Mouse (Mus musculus) liver, embryonic 11.5 days (tissue): ENCODE results near the gene Lgi4. TPM values are rescaled to one million over a fixed set of nuclear protein-coding genes. Genes with fewer than 3 reads are reported as not detected.

Experiments used
- ATAC-seq: fragments of 200-750 bp; cut with Nextera tagmentation; replicated peaks from 2 replicates; pipeline ENCODE4 v1.8.0; 2017; ENCODE audit warnings: moderate number of reproducible peaks, mild to moderate bottlenecking, moderate TSS enrichment, moderate library complexity; ENCODE audit not compliant: low FRiP score
- DNase-seq: peaks from one replicate; pipeline ENCODE4 v3.0.0-alpha.2; 2017; ENCODE audit warnings: low spot score
- H3K27ac ChIP-seq: fragments of 300-500 bp; sonication (generic); 2 replicates; pipeline ENCODE4 v1.5.1; 2014; ENCODE audit warnings: mild to moderate bottlenecking, low read depth, low read length, control low read depth
- H3K27me3 ChIP-seq: fragments of 300-500 bp; sonication (generic); replicated peaks from 2 replicates; pipeline ENCODE4 v1.6.1; 2014; ENCODE audit warnings: low read length, mixed read lengths; ENCODE audit not compliant: control insufficient read depth, insufficient read depth
- H3K36me3 ChIP-seq: fragments of 300-500 bp; sonication (generic); 2 replicates; pipeline ENCODE4 v1.6.1; 2014; ENCODE audit warnings: mild to moderate bottlenecking, low read length, moderate library complexity, mixed read lengths; ENCODE audit not compliant: control insufficient read depth, insufficient read depth
- H3K4me1 ChIP-seq: fragments of 300-500 bp; sonication (generic); replicated peaks from 2 replicates; pipeline ENCODE4 v1.6.1; 2014; ENCODE audit warnings: low read length, mixed read lengths; ENCODE audit not compliant: control insufficient read depth, insufficient read depth
- H3K4me2 ChIP-seq: fragments of 300-500 bp; sonication (generic); 2 replicates; pipeline ENCODE4 v1.6.1; 2014; ENCODE audit warnings: mild to moderate bottlenecking, control low read depth, moderate library complexity
- H3K4me3 ChIP-seq: fragments of 300-500 bp; sonication (generic); 2 replicates; pipeline ENCODE4 v1.5.1; 2014; ENCODE audit warnings: low read depth, low read length, control low read depth
- H3K9ac ChIP-seq: fragments of 300-500 bp; sonication (generic); 2 replicates; pipeline ENCODE4 v1.6.1; 2014; ENCODE audit warnings: low read depth, low read length, control low read depth
- H3K9me3 ChIP-seq: fragments of 300-500 bp; sonication (generic); 2 replicates; pipeline ENCODE4 v1.6.1; 2016; ENCODE audit warnings: low read length, inconsistent platforms, mixed read lengths; ENCODE audit not compliant: control insufficient read depth
- WGBS: fragments of 180-500 bp; shearing (Covaris S2); extraction: QIAGEN DNeasy Blood & Tissue Kit; methylation state at CpG from one replicate; pipeline ENCODE4 v1.1.7; 2014; 5-methylcytosine and 5-hydroxymethylcytosine counted together
- polyA plus RNA-seq: library from polyadenylated mRNA; unstranded; fragments of >200 nt; fragmentation: Nextera tagmentation; extraction: Ambion mirVana; gene quantifications from 2 replicates; pipeline ENCODE4 v1.2.1, GENCODE M21; 2014

The Lgi4 gene
- polyA plus RNA-seq, 1 experiment from 2014 or later, result 0.45 TPM

DNA sequence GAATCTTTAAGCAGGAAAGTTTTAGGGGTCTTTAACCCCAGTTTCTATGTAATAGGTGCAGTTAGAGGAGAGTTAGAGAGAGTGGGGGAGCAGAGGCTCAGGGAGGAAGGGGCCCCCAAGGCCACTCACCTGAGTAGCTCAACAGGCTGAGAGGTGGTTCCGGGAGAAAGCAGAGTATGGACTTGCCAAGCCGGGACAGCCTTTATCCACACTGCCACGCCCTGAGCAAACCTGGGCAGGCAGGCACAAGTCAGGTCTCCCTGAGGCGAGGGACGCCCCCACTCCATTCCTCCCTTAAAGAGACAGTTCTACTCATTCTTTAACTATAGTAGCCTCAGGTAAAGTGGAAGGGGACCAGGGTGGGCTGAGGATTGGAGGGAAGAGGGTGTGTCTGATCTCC is 17.4 kb downstream of the Lgi4 start, which contains the start of gene Fxyd3:
TSS of gene Fxyd3 (minus strand) at position 213 of the 400 bp plus-strand sequence.
- ATAC-seq (no peak), DNase-seq (no peak)
- Histone ChIP-seq H3K4me2 (no peak within 1 kb of the TSS), H3K27ac (no peak within 1 kb of the TSS), H3K27me3 (no peaks in the 10 kb centered on the region; the same call in 1 of the 2 replicates), H3K36me3 (no peaks in the 10 kb centered on the region), H3K9me3 (no peaks in the 10 kb centered on the region), H3K4me3 (no peak within 1 kb of the TSS), H3K4me1 (no peaks in the 10 kb centered on the region), H3K9ac (no peak within 1 kb of the TSS)
- WGBS, result 38% methylated on average over 5 of the region's 5 CpGs

DNA sequence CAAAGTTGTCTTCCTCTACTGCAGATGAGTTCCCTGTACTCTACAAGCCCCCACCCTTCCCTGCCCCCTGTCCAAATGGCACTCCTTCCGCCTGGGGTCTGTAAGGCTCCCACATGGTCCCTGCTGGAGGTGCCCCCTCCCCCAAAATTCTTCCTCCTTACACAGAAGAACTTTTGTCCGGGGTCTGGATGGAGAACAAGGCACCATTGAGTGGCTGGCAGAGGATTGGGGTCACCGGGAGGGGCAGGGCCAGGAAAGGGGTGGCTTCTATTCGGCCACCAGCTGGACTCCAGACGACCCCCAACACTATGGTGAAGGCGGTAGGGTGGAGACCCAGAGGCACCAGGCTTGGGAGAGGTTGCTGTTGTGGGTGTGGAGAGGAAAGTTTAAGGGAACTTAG is 18.3 kb downstream of the Lgi4 start:
- DNase-seq (no peak), ATAC-seq (no peak)
- Histone ChIP-seq H3K4me2 (no peak overlapping the region), H3K27me3 (no peaks in the 10 kb centered on the region; the same call in 1 of the 2 replicates), H3K4me1 (no peaks in the 10 kb centered on the region), H3K9ac (no peak overlapping the region), H3K27ac (no peak overlapping the region), H3K9me3 (no peaks in the 10 kb centered on the region), H3K36me3 (no peaks in the 10 kb centered on the region), H3K4me3 (no peak overlapping the region)
- 71% methylated on average over 6 of the region's 6 CpGs for WGBS

DNA sequence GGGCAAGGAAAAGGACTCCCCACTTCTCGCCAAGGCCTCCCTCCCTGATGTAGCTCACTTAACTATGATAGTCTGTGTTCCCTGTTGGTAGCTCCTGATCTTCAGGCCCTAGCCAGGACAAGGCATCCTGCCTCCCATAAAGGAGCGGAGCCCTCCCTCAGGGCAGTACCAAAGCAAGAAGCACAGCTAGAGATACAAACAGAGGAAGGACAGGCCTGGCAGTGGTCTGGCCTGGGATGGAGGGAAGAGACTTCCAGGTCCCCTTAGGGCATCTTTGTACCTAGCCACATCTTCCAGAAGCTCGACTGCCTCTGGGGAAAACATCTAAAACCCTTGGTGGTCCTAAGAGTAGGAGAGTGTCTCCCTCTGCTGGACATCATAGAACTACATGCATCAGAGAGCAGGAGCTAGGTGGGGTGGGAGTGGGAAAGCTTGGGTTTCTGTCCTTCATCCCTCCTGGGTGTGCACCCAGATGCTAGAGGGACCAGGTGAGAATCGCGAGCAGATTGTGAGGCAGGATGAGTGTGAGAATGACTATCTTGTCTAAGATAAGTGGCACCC is 18.8 kb downstream of the Lgi4 start:
- Histone ChIP-seq H3K27ac (no peak overlapping the region), H3K4me1 (no peaks in the 10 kb centered on the region), H3K9ac (no peak overlapping the region), H3K36me3 (no peaks in the 10 kb centered on the region), H3K4me3 (no peak overlapping the region), H3K27me3 (no peaks in the 10 kb centered on the region; the same call in 1 of the 2 replicates), H3K9me3 (no peaks in the 10 kb centered on the region), H3K4me2 (no peak overlapping the region)
- ATAC-seq (no peak; the same call in 1 of the 2 replicates), DNase-seq (no peak)
- 37% methylated on average over 5 of the region's 5 CpGs for WGBS

DNA sequence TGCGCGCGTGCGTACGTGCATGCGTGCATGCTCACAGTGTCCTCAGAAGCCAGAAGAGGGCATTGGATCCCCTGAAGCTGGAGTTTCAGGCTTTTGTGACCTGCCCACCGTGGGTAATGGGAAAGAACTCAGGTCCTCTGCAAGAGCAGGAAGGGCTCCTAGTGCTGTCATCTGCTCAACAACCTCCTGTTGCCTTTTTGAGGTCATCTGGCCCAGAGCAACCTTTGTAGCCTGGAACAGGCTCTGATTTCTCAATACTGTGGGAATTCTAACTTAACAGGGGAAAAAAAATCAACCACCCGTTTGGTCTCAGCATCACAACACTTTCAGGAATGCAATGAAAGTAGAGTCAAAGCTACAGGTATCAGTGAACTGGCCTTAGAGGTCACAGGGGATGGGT is 20.5 kb downstream of the Lgi4 start:
- Histone ChIP-seq H3K36me3 (no peaks in the 10 kb centered on the region), H3K27ac (no peak overlapping the region), H3K9ac (no peak overlapping the region), H3K9me3 (no peaks in the 10 kb centered on the region), H3K4me2 (no peak overlapping the region), H3K4me3 (no peak overlapping the region), H3K4me1 (no peaks in the 10 kb centered on the region; the same call in 1 of the 2 replicates), H3K27me3 (no peaks in the 10 kb centered on the region)
- DNase-seq (no peak), ATAC-seq (no peak)
- WGBS, result 84% methylated on average over 8 of the region's 8 CpGs

DNA sequence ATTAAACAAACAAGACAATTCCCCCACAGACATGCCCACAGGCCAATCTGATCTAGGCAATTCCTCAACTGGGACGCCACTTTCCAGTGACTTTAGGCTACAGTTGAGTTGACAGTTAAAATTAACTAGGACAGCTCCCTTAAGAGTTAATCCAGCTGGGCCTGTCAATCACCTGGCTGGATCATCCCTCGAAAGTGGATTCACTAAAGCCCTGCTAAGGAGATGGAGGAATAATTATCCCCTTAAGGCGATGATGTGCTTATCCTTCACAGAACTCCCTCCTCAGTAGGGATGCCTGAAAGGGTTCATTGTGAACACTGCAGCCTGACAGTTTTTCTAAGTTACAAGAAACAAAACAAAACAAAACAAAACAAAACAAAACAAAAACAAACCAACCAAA is 21.5 kb downstream of the Lgi4 start:
- no peaks in the 10 kb centered on the region for H3K27me3 ChIP-seq
- no peaks in the 10 kb centered on the region for H3K9me3 ChIP-seq
- no peak overlapping the region for H3K4me2 ChIP-seq
- no peak overlapping the region for H3K9ac ChIP-seq
- H3K27ac ChIP-seq, result no peak overlapping the region
- ATAC-seq, result no peak
- no peak overlapping the region for H3K4me3 ChIP-seq
- peaks cover 4% of the 10 kb centered on the region; the same call in 1 of the 2 replicates for H3K4me1 ChIP-seq
- DNase-seq, result no peak
- no peaks in the 10 kb centered on the region for H3K36me3 ChIP-seq
- WGBS, result 68% methylated on average over 3 of the region's 3 CpGs

DNA sequence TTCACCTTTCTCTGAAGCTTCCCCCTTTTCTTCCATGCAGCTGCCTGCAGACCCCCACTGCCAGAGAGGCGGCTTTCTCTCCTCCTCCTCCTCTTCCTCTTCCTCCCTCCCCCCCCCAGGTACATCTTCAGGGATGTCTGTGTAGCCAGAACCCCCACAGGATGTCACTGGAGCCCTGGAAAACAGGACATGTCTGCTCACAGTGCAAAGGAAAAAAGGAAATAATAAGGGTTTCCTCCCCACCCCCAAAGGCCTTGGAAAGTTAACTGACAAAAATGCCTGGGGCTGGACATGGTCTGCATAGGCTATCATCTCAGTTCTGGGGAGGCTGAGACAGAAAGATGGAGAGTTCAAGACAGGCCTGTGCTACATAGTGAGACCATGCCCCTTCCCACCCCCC is 22.0 kb downstream of the Lgi4 start:
- no peak overlapping the region for H3K27ac ChIP-seq
- H3K36me3 ChIP-seq, result no peaks in the 10 kb centered on the region
- no peak for ATAC-seq
- H3K4me1 ChIP-seq, result peaks cover 4% of the 10 kb centered on the region; the same call in 1 of the 2 replicates
- H3K4me3 ChIP-seq, result no peak overlapping the region
- H3K9ac ChIP-seq, result no peak overlapping the region
- DNase-seq, result no peak
- H3K9me3 ChIP-seq, result no peaks in the 10 kb centered on the region
- 46% methylated on average over 1 of the region's 1 CpGs for WGBS
- no peak overlapping the region for H3K4me2 ChIP-seq
- H3K27me3 ChIP-seq, result no peaks in the 10 kb centered on the region

DNA sequence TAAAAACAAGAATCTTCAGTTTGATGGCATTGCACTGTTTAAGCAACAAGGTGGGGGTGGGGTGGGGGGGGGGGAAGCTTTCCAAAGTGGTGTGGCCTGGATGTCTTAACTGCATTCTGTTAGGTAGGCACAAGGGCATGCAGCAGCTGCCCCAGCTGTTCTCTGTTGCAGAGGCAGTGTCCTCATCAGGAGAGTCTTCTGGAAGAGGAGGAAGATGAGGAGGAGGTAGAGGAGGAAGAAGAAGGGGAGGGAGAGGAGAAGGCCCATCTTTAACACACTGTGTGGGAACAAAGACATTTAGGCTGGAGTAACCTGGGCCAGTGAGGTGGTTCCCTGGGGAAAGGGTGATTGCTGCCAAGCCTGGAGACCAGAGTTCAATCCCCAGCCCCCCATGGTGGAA is 23.0 kb downstream of the Lgi4 start:
- H3K4me3 ChIP-seq, result no peak overlapping the region
- no peak for DNase-seq
- ATAC-seq, result no peak

DNA sequence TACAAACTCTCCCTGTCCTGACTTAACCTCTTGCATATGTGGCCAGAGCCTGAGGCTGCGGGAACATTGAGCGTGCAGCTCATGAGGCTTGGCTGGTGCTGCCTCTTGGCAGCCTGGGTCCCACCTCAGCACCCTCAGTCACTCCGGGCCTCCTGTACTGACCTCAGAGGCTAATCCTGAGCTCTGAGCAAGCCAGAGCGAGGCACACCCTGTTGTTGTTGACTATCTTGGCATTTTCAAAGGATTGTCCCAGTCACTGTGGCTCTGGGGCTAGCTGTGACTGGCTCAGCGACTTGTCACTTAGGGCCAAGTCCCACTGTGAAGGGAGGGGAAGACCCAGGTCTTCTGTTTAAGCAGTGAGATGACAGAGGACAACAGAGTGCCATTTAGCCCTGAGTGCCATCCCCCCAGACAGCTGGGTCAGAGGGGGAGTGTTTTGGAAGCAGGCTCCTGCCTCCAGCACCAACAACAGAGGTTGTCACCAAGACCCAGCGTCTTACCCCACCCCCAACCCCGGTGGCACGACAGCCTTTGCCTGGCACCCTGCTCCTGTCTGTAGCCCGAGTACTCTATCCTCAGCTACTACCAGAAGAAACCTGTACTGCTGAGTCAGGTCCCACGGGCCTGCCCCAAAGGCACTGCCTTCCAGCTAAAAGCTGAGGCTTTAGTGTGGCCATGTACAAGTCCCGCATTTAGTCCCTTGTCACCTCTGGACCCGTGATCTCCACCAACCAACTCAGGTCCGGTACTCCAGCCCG is 23.9 kb downstream of the Lgi4 start:
- WGBS, result 61% methylated on average over 14 of the region's 14 CpGs
- Histone ChIP-seq H3K4me3 (no peak overlapping the region), H3K9me3 (no peaks in the 10 kb centered on the region), H3K27me3 (no peaks in the 10 kb centered on the region), H3K27ac (no peak overlapping the region), H3K36me3 (no peaks in the 10 kb centered on the region), H3K4me1 (peaks cover 4% of the 10 kb centered on the region; the same call in 1 of the 2 replicates), H3K9ac (no peak overlapping the region), H3K4me2 (no peak overlapping the region)
- ATAC-seq, result no peak
- DNase-seq, result no peak

More for the DNA sequence above, 23.0 kb downstream of the Lgi4 start:
- Histone ChIP-seq H3K27ac (no peak overlapping the region), H3K9ac (no peak overlapping the region), H3K36me3 (no peaks in the 10 kb centered on the region), H3K27me3 (no peaks in the 10 kb centered on the region), H3K4me1 (peaks cover 4% of the 10 kb centered on the region; the same call in 1 of the 2 replicates), H3K9me3 (no peaks in the 10 kb centered on the region), H3K4me2 (no peak overlapping the region)

DNA sequence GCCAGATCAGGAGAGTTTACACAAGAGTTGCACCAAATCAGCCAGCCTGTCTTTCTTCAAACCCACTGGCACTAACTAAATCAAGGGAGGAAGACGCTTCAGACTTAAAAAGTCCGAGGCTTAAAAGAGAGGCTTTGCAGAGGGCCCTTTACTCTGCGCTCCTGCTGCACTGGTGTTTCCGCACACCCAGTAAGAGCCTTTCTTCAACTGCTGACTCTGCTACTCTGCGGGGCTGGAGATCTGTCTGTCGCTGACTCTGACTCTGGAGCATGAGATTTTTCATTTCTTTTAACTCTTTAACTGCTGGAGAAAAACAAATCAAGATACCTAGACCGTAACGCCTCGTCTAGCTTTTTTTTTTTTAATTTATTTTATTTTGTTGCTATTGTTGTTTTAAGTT is 25.0 kb downstream of the Lgi4 start:
- DNase-seq, result no peak
- WGBS, result 58% methylated on average over 9 of the region's 9 CpGs
- ATAC-seq, result no peak

More for the DNA sequence above, 25.0 kb downstream of the Lgi4 start:
- H3K27ac ChIP-seq, result peak overlapping the region; percentile 43; the same call in 1 of the 2 replicates
- peaks cover 4% of the 10 kb centered on the region; the same call in 1 of the 2 replicates for H3K4me1 ChIP-seq
- H3K9me3 ChIP-seq, result no peaks in the 10 kb centered on the region
- no peaks in the 10 kb centered on the region for H3K27me3 ChIP-seq
- no peaks in the 10 kb centered on the region for H3K36me3 ChIP-seq
- no peak overlapping the region for H3K9ac ChIP-seq
- H3K4me3 ChIP-seq, result no peak overlapping the region
- H3K4me2 ChIP-seq, result no peak overlapping the region
